Mouse (Mus musculus): ENCODE results near the gene Kdsr.
"Not testable (repeated sequence)": the region's sequence is repeated elsewhere in the genome, so short reads cannot be mapped to it uniquely, and the experiment has no call there.

The Kdsr gene

DNA sequence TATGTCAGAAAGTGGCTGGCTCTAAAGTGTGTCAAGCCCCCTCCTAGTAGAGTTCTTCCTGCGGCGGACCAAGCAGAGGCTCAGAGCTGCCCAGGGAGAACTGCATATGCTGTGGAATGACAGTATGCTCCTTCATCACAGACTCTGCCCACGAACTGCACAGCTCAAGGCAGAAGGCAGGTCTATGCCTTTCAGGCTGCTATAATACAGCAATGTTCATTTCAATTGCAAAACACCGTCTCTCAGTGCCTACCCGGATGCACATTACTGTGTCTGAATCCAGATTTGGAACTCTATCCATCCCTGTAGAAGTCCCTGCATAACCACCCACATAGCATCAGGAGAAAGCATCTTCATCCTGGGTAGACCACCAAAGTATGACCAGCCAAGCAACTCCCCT lies 19.7 kb downstream of the Kdsr start:
- DNase-seq (ENCODE audit: low read depth, low spot score), result no peak

DNA sequence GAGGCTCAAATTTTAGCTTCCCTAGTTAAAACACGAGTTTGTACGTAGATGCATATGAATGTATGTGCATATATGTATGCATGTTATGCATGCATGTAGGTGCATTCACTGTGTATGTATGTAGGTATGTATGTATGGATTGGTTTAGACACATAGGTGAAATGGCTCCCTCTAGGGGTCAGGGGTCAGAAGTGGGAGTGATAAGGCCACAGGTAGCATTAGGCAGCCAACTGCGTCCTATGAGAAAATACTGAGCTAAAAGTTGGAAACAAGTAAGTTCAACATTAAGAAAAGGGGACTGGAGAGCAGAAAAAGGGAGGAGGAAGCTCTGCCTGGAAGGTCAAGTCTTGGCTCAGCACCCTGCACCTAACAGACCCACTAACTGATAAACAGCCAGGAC lies 21.4 kb downstream of the Kdsr start:
- DNase-seq (ENCODE audit: low read depth, low spot score), result peak; percentile 57

DNA sequence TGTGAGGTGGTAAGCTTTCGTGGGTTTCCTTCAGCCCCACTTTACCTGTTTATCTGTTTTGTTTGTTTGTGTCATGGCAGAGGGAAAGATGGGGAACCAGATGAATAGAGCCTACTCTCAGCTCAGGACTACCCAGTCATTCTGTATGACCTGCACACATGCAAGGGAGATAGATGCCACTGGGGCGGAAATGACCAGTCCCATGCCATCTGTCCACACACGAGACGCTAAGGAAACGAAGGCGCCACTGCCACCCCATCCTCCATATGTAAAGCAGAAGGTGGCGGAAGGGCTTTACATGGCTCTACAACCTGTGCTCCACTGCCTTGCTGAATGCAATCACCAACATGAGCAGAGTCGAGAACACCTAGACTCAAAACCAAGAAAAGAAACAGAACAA lies 23.3 kb downstream of the Kdsr start:
- no peak for DNase-seq (ENCODE audit: low read depth, low spot score)

DNA sequence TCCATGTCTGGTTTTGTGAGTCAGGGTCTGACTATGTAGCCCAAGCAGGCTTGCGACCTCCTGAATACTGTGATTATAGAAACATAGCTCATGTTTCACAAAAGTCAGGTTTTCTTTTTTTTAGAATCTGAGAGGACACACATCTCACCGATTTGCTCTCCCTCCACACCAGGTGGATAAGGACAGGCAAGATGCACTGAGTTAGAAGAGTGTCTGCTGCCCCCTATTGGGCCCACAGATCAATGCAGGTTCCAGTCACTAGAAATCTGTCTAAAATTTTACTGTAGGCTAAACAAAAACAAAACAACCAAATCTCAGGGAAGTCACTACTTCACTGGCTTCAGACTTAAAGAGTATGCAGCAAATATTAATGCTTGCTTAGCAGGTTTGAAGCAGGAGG lies 23.9 kb downstream of the Kdsr start:
- peak; percentile 65 for DNase-seq (ENCODE audit: low read depth, low spot score)

DNA sequence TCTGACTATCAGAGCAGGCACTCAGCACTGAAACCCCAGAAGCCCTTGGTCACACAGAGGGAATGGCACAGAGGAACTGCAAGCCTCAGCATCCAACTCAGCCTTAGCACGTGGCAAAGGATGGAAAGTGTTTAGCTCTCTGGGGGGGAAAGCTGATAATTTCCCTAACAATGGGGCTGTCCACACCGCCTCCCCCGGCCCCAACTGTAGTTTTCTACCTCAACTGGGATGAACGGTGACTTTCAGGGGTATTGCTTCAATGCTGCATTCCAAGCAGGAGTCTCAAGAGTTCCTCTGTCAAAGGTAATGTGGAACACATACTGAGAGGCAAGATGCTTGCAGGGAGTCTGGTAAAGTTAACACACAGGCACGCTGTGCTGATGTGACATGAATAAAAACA lies 37.5 kb downstream of the Kdsr start:
- peak; percentile 28 for DNase-seq (ENCODE audit: low read depth, low spot score)

DNA sequence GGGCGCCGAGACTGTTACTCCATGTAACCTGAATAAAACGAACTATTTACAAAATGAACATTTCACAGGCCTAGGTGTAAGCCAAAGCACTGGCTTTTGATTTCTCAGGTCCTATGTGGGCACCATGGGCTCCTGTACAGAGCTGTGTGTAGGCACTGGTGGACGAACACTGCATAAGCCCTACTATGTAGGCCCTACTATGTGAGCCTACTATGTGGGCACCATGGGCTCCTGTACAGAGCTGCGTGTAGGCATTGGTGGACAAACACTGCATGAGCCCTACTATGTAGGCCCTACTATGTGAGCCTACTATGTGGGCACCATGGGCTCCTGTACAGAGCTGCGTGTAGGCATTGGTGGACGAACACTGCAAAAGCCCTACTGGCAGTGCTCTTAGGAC lies 41.8 kb downstream of the Kdsr start:
- DNase-seq (ENCODE audit: low read depth, low spot score), result not testable (repeated sequence)

DNA sequence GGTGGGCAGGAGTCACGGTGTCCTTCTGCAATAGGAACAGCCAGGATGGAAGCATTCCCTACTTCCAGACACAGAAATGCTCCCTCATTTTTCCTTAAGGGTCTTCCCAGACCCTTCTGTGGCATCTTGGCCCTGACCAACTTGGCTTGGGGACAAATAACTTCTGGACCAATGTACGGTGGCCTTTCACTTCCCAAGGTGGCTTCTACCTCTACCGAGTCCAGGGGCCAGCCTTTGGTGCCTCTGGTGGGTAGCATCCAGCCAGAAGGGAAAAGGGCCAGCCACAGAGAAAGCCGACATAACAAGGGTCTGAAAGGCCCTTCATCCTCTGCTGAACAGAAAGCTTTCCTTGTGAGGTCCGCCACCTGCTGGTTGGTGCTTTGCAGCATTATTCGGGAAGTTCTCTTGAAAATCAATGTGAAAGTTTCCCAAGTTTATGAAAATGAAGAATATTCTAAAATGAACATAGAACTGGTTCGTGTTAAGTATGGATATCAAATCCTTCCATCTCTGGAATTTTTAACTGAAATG lies 42.4 kb downstream of the Kdsr start:
- peak; percentile 55 for DNase-seq (ENCODE audit: low read depth, low spot score)

DNA sequence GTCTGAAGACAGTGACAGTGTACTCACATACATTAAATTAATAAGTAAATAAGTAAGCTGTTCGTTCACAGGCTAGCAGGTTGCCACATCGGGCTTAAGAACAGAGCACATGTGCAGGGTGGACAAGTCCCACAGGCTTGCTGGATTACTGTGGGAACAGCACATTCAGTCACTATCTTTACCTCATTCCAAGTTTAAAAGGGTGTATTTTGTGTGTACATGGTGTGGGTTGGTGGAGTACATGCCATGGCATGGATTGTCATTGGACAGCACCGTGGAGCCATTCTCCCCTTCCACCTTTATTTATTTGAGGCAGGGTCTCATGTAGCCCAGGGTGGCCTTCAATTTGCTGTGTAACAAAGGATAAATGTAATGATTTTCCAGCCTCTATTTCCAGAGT lies 43.4 kb downstream of the Kdsr start:
- DNase-seq (ENCODE audit: low read depth, low spot score), result no peak

DNA sequence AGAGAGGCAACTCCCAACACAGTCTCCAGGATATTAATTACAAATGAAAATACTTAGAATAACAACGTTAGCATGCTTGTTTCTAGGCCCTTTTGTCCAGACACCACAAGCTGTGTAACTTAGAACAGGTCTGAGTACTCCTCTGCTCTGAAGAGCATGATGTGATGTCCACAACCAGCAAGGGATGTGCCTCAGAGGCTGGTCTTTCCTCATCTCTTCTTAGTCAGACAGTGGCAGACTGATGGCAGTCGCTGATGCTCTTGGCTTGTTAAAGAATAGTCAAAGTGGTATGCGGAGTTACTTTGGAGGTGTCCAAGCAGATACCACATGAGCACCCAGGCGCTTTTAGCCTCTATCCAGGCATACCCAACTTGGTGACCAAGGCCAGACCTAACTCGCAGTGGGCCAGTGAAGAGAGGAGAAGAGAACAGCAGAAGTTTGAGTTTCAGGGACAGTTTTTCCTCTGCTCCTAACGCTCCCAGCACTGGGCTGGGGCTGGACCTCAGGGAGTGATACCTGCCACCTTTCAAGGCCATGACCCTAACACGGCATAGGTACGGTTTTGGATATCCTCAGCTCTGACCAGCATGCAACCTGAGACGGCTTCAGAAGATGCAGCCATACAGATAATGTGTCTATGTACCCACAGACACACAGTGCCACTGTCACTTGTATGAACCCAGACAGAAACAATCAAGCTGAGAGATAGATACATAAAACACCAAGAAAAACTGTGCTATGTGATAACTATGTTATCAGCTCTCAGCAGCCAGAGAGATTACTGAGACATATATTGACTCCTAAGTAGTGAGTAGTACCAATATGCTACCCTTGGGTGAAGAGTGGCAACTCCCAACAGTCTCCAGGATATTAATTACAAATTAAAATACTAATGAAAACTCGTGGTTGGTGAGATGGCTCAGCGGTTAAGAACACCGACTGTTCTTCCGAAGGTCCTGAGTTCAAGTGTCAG lies 44.1 kb downstream of the Kdsr start:
- no peak for DNase-seq (ENCODE audit: low read depth, low spot score)

DNA sequence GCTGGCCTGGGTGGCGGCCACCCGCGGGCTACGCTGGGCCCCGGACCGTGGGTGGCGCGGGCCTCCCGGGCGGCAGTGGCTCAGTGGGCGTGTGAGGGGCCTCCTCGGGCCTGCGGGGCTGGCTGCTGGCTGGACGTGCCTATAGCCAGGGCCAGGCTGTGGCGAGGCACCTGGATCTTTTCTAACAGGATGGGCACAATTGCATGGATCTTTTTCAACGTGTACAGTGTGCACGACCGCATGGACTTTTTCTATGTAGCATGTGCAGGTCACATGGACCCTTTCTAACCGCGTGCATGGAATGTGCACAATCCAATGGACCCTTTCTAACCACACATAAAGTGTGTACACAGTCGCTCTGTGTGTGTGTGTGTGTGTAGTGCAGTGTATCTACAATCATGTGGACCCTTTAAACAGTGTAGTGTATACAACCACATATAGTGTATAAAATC lies 45.0 kb downstream of the Kdsr start:
- peak; percentile 35 for DNase-seq (ENCODE audit: low read depth, low spot score)

DNA sequence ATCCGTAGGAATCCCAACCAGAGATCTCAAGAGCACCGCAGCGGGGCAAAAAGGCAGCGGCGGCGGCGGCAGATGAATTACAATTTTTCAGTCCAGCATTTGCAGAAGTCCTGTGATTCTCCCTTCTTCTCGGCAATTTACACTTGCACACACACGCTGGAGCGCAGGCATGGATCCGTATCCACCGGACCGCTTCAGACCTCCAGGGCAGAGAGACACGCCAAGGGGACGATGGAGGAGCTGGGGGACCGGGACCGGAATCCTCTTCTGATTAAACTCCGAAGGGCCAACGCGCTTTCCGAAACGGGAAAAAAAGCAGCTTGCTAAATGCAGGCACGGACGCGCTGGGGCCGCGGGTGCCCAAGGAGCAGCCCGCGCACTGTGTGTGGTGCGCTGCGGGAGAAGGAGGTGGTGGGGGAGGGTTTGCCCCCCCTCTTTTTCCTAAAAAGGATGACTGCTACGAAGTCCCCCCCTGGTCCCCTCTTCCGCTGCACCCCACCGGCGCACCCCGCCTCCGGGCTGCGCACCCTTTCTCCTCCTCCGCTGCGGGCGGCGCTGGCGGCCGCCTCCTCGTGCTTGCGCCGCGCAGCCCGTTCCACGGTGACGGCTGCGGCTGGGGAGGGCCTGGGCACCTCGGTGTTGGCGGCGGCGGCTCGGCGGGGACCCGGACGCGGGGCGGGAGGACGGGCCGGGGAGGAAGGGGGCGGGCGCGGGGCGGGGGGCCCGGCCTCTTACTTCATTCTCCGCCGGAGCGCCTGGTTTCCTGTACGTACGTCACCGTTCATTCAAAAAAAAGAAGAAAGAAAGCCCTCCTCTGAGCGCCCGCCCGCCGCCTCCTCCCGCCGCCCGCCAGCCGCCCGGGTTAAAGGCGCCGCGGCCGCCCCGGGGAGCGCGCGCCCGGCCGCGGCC lies 45.7 kb downstream of the Kdsr start, which contains the start of gene Bcl2:
Gene Bcl2 (minus strand): TSS at position 654 of the 909 bp plus-strand sequence.
- DNase-seq (ENCODE audit: low read depth, low spot score), result peak; percentile 69

DNA sequence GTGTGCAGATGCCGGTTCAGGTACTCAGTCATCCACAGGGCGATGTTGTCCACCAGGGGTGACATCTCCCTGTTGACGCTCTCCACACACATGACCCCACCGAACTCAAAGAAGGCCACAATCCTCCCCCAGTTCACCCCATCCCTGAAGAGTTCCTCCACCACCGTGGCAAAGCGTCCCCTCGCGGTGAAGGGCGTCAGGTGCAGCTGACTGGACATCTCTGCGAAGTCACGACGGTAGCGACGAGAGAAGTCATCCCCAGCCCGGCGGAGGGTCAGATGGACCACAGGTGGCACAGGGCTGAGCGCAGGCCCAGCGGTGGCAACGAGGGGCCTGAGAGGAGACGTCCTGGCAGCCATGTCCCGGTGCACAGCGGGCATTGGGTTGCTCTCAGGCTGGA lies 47.2 kb downstream of the Kdsr start:
- DNase-seq (ENCODE audit: low read depth, low spot score), result peak; percentile 47

DNA sequence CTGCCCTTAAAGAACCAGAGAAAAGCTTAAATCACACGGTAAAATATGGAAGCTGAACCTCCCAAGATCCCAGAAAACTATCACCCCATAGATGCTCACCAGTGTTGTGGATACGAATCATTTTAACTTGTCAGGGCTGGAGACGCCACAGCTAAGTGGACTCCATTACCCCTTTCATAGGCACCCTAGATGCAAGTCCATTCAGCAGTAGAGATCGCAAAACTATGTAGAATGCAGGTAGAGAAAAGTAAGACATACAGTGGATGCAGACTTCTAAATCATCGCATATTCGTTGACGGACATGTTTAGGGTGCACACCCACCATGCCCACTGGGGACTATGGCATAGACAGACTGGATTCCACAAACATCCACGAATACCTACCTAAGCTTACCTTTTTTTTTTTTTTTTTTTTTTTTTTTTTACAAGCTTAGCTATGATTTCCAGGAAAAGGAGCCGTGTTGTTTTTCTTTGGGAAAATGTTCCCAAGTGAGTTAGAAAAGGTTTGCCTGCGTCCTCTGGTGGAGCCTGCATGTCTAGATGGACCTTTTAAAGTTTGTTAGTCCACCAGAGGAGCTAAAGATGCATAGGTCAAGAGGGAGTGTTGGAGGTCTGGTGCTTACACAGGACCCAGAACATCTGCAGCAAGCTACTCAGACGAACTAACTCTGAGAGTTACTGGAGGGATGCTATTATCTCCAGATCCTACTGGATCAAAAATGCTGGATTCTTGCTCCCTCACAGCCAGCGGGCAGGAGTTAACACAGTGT lies 48.0 kb downstream of the Kdsr start:
- no peak for DNase-seq (ENCODE audit: low read depth, low spot score)

DNA sequence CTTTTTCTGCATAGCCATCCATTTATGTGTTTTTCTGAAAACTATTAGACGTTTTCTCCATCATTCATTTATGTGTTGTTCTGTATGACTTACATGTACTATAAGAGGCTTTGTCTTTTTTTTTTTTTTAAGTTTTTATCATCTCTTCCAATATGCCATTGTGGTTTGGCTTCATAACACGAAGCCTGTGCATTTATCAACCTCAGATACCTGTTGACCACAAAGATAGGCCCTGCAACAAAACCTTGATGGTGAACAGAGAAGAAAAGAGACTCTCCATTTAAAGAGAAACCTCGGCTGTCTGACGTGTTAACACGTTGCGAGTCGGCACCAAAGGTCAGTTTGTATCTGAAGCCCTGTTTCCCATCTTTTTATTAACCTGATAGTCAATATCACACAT lies 49.3 kb downstream of the Kdsr start:
- no peak for DNase-seq (ENCODE audit: low read depth, low spot score)

DNA sequence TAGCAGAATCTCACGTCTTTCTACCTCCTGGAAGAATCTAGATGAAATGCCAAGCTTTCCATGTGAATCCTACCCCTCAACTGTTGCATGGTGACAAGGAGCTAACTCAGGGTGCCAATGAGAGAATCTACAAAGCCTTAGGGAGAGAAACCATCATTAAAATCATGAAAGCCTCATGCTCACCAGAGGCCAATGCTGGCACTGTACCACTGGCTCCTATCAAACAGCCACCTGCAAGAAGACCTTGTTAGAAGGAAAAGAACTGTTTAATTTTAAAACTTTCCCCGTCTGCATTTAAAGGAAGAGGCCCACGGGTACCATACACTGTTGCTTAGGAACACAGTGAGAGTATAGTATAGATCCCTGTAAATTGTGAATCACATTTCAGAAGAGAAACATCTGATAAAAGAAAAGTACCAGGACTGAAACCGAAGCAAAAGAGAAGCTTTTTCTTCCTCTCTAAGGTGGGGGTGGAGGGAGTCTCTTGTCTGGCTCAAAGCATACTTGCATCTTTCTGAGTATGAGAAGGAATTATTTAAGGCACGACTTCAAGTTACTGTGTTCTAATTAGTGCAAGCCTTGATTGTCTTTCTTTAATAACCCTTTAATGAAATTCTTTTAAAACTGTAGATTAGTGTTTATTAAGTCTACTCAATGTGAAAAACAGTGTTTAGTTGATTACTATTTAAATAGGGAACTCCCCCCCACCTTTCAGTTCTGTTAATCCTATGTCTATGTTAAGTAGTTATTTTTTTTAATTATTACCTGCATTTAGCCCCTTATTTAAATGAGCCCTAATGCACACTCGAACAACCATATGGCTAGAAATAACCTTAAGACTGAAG lies 52.3 kb downstream of the Kdsr start:
- DNase-seq (ENCODE audit: low read depth, low spot score), result no peak

DNA sequence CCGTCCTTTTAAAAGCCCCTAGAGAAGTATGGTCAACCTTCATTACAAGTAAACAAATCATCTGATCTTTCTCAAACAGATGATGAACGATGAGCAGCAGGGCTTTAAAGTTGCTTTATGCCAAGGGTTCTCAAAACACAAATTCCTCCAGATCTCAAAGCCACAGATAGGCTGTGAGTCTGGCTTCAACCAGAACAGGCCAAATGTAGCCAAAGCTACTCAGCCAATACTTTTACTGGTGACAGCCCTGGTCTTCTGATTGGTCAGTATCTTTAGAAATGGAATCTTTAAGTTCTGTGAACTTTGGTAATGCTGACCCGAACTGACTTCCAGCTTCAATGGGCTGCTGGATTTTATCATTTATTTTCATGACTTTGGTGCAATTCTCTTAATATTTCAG lies 56.3 kb downstream of the Kdsr start:
- DNase-seq (ENCODE audit: low read depth, low spot score), result no peak

DNA sequence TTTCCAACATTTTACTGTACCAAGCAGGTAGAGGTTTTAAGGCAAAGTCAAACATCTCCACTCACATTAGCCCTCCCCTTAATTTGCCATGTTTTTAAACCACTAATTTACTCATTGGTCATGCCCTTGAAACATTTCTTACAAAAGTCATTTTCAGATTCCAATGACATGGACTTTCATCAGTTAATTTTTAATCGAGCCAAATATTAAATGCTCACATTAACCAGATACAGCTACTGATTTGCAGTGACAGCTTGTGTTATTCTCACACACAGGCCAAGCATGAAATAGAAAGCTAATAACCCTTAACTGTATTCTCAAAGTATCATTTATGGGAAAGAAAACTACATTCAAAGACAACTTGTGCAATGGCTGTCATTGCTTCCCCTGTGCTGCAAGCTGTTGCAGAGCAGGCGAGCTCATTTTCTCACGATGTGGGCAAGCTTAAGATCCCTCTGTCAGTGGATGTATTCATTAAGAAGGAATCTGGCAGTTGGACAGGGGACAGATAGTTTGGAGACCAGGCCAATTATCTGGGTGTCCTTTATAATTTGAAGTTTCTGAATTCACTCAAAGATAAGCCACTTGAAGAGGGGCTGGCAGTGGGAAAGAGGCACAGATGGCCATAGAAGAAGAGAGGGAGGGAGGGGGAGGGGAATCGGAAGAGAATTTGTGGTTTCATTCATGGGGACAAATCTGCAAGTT lies 56.9 kb downstream of the Kdsr start:
- no peak for DNase-seq (ENCODE audit: low read depth, low spot score)

DNA sequence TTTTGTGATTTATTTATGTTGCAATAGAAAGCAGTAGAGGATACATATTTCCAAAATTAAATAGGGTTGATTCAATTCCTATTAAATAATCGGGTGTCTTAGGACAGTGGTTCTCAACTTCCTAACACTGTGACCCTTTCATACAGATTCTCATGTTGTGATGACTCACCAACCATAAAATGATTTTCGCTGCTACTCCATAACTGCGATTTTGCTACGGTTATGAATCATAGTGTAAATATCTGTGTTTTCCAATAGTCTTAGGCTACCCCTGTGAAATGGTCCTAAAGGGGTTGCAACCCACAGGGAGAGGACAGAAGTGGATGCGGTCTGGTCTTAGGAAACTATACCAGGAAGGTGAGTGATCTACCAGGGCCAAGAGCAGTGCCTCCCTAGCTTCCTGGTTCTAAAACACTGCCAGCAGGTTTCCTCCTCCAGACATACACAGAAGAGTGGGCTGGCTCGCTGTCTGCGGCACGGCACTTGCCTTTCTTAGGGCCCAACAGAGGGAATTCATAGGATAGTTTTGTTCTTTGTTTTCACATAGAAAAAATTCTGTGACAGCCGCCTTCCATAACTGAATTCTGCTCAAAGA lies 58.9 kb downstream of the Kdsr start:
- no peak for DNase-seq (ENCODE audit: low read depth, low spot score)

DNA sequence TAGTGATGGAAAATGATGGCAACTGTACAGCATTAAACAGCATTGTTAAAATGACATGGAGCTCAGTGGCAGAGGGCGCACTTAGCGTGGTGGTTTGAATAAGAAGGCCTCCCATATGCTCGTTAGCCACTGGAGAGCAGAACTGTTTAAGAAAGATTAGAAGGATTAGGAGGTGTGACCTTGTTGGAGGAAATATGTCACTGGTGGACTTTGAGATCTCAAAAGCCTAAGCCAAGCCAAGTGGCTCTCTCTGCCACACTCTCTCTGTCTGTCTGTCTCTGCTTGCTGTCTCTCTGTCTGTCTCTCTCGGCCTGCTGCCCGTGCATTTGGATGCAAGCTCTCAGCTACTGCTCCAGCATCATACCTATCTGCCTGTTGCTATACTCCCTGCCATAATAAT lies 63.1 kb downstream of the Kdsr start:
- DNase-seq (ENCODE audit: low read depth, low spot score), result no peak

Measured in ZHBTc4 (cell line).